Mouse (Mus musculus): Measurements from ENCODE around the gene Vps54. TPM values are rescaled to one million over a fixed set of nuclear protein-coding genes. Genes with fewer than 3 reads are reported as not detected.

Gene Vps54
- polyA plus RNA-seq, 1 experiment from 2014 or later = 6.7 TPM

GRCm38 (mm10) chr11:21370399-21371121, 131.5 kb downstream of the Vps54 start:
- ATAC-seq (ENCODE audit: low FRiP score, low TSS enrichment) = peak; percentile 93

More at GRCm38 (mm10) chr11:21370399-21371121, 131.5 kb downstream of the Vps54 start:
- peak overlapping the region; percentile 73 for H3K4me3 ChIP-seq (ENCODE audit: low read depth, low read length)
- peak overlapping the region; percentile 64 for H3K4me2 ChIP-seq (replicated peaks; ENCODE audit: low read depth)
- H3K9ac ChIP-seq (ENCODE audit: low read length) = peak overlapping the region; percentile 87
- 0% methylated on average over 41 of the region's 69 CpGs for WGBS
- DNase-seq (ENCODE audit: low spot score) = peak; percentile 90
- peak overlapping the region; percentile 98 for H3K27ac ChIP-seq (replicated peaks)
- no peak for TF ChIP-seq EP300 (optimal IDR thresholded peaks at IDR 0.05)
- TF ChIP-seq CTCF (IDR thresholded peaks at IDR 0.05; ENCODE audit: low read depth) = peak; percentile 38
- H3K9me3 ChIP-seq (ENCODE audit: control insufficient read depth, low read length) = no peaks in the 10 kb centered on the region
- 0 out of 2 replicates have a peak, but pooled peaks cover 3% of the 10 kb centered on the region for H3K4me1 ChIP-seq (replicated peaks; ENCODE audit: control insufficient read depth, insufficient read depth)
- H3K27me3 ChIP-seq (ENCODE audit: control insufficient read depth, insufficient read depth, low read length) = no peaks in the 10 kb centered on the region
- H3K36me3 ChIP-seq (ENCODE audit: control insufficient read depth, insufficient read depth, low read length) = no peaks in the 10 kb centered on the region

MicroRNAs within 50 kb of the gene (microRNA counts, 519-probe panel; counts per million panel counts)
- microRNA mmu-miR-1933-3p = not detected
- not detected for microRNA mmu-miR-1933-5p

Small RNA genes within 50 kb of the gene (microRNA-seq; reads per million reads assigned to microRNA genes)
- not detected for gene Mir1933

Other genes with a start within 250 kb of the Vps54 start
- gene Peli1, start 148.0 kb upstream of the Vps54 start, polyA plus RNA-seq (2015; fragmentation: Nextera tagmentation; extraction: Ambion mirVana) = 23.8 and 25.3 TPM in 2 replicates
- gene Ugp2, start 131.9 kb downstream of the Vps54 start, polyA plus RNA-seq (2015; fragmentation: Nextera tagmentation; extraction: Ambion mirVana) = 124 and 128 TPM in 2 replicates